Mouse (Mus musculus) bone marrow macrophage, adult 2 months (primary cell): Measurements from ENCODE around the gene Oasl1. TPM values are rescaled to one million over a fixed set of nuclear protein-coding genes. Genes with fewer than 3 reads are reported as not detected.
"Not testable (repeated sequence)": the region's sequence is repeated elsewhere in the genome, so short reads cannot be mapped to it uniquely, and the experiment has no call there.

Experiments
- H3K27ac ChIP-seq: 2 replicates; pipeline ENCODE4 v1.5.1; 2012; ENCODE audit warnings: low read depth, low read length; ENCODE audit not compliant: insufficient read depth
- H3K4me1 ChIP-seq: 2 replicates; pipeline ENCODE4 v1.6.1; 2012; ENCODE audit warnings: low read length; ENCODE audit not compliant: control insufficient read depth, insufficient read depth
- H3K4me3 ChIP-seq: 2 replicates; pipeline ENCODE4 v1.5.1; 2012; ENCODE audit warnings: mild to moderate bottlenecking, low read length, moderate library complexity; ENCODE audit not compliant: insufficient read depth
- CTCF ChIP-seq: IDR thresholded peaks from 2 replicates; pipeline ENCODE4 v1.5.1; 2012; ENCODE audit warnings: low read depth, mild to moderate bottlenecking, low read length, moderate library complexity
- POLR2A ChIP-seq: IDR thresholded peaks from 2 replicates; pipeline ENCODE4 v1.6.1; 2012; ENCODE audit warnings: mild to moderate bottlenecking, low read depth, low read length, borderline replicate concordance
- polyA plus RNA-seq: library from polyadenylated mRNA; stranded (reverse); fragments of >200 nt; gene quantifications from 2 replicates; pipeline ENCODE4 v1.2.4, GENCODE M21; 2012; ENCODE audit not compliant: missing spikeins, insufficient read depth, insufficient read length

Oasl1 gene
- polyA plus RNA-seq, 1 experiment, result 13.1 TPM

- H3K27ac ChIP-seq, result no peak within 1 kb of the TSS
- no peaks in the 10 kb centered on the region for H3K4me1 ChIP-seq
- H3K4me3 ChIP-seq, result peak within 1 kb of the TSS; percentile 54
- TF ChIP-seq CTCF (no peak), POLR2A (no peak)
These were observed 26.2 kb upstream of the Oasl1 start, which contains the start of gene Oasl2 for GRCm38 (mm10) chr5:114896688-114897373. TSS of gene Oasl2 (plus strand) at chr5:114896936.

- Histone ChIP-seq H3K4me3 (peak overlapping the region; percentile 54), H3K4me1 (no peaks in the 10 kb centered on the region), H3K27ac (no peak overlapping the region)
- TF ChIP-seq POLR2A (no peak), CTCF (no peak)
These were observed 25.7 kb upstream of the Oasl1 start for GRCm38 (mm10) chr5:114897374-114897793.

- TF ChIP-seq POLR2A, result no peak
- TF ChIP-seq CTCF, result no peak
- Histone ChIP-seq H3K4me3 (no peak overlapping the region), H3K4me1 (no peaks in the 10 kb centered on the region), H3K27ac (no peak overlapping the region)
These were observed 24.2 kb upstream of the Oasl1 start for GRCm38 (mm10) chr5:114898857-114899256.

GRCm38 (mm10) chr5:114902413-114902812 lies 20.6 kb upstream of the Oasl1 start:
- Histone ChIP-seq H3K4me1 (no peaks in the 10 kb centered on the region), H3K27ac (no peak overlapping the region), H3K4me3 (no peak overlapping the region)
- peak; percentile 60 for TF ChIP-seq CTCF
- TF ChIP-seq POLR2A, result no peak

GRCm38 (mm10) chr5:114908598-114909305 lies 14.3 kb upstream of the Oasl1 start:
- no peak for TF ChIP-seq POLR2A
- TF ChIP-seq CTCF, result no peak

GRCm38 (mm10) chr5:114913686-114914085 lies 9.4 kb upstream of the Oasl1 start:
- H3K4me1 ChIP-seq, result peaks cover 23% of the 10 kb centered on the region
- H3K27ac ChIP-seq, result no peak overlapping the region
- TF ChIP-seq CTCF (no peak), POLR2A (no peak)
- H3K4me3 ChIP-seq, result no peak overlapping the region

More at GRCm38 (mm10) chr5:114908598-114909305, 14.3 kb upstream of the Oasl1 start:
- Histone ChIP-seq H3K27ac (no peak overlapping the region), H3K4me1 (peaks cover 4% of the 10 kb centered on the region), H3K4me3 (no peak overlapping the region)

- TF ChIP-seq POLR2A (no peak), CTCF (no peak)
- Histone ChIP-seq H3K27ac (no peak overlapping the region), H3K4me3 (no peak overlapping the region), H3K4me1 (peaks cover 23% of the 10 kb centered on the region)
These were observed 8.2 kb upstream of the Oasl1 start for GRCm38 (mm10) chr5:114914855-114915254.

- no peak for TF ChIP-seq POLR2A
- TF ChIP-seq CTCF, result no peak
- Histone ChIP-seq H3K4me1 (peaks cover 25% of the 10 kb centered on the region), H3K4me3 (no peak overlapping the region), H3K27ac (no peak overlapping the region)
These were observed 7.2 kb upstream of the Oasl1 start for GRCm38 (mm10) chr5:114915854-114916253.

- TF ChIP-seq POLR2A (no peak), CTCF (no peak)
- Histone ChIP-seq H3K4me1 (peaks cover 28% of the 10 kb centered on the region), H3K4me3 (peak overlapping the region; percentile 2; the same call in 1 of the 2 replicates), H3K27ac (peak overlapping the region; percentile 73)
These were observed 6.3 kb upstream of the Oasl1 start for GRCm38 (mm10) chr5:114916777-114917176.

- H3K4me3 ChIP-seq, H3K27ac ChIP-seq: not testable (repeated sequence)
- H3K4me1 ChIP-seq, result peaks cover 32% of the 10 kb centered on the region
These were observed 5.7 kb upstream of the Oasl1 start for GRCm38 (mm10) chr5:114917357-114917756.
